Mouse (Mus musculus): Measurements from ENCODE around the gene Vmn1r73.

- TF ChIP-seq POLR2A (IDR thresholded peaks at IDR 0.05; ENCODE audit: low read depth, low read length), result no peak
- no peak for TF ChIP-seq CTCF (conservative IDR thresholded peaks at IDR 0.05; ENCODE audit: insufficient read depth, insufficient read length, low read depth, low read length)
Observed at GRCm38 (mm10) chr7:11729966-11730365, at the start of gene Vmn1r73.
